Mouse (Mus musculus): ENCODE data around the gene Itgb3bp. TPM values are rescaled to one million over a fixed set of nuclear protein-coding genes. Genes with fewer than 3 reads are reported as not detected.
A peak's percentile ranks its signal among the peaks of the same experiment; 100 is the strongest.

The Itgb3bp gene
- polyA plus RNA-seq, 1 experiment: 7.8 TPM

- no peak for TF ChIP-seq POLR2A (IDR thresholded peaks at IDR 0.05; ENCODE audit: borderline replicate concordance, low read depth, low read length)
- no peak for TF ChIP-seq CTCF (IDR thresholded peaks at IDR 0.05; ENCODE audit: low read depth, low read length)
- no peak overlapping the region for H3K4me3 ChIP-seq (ENCODE audit: insufficient read depth, low read length)
- H3K27ac ChIP-seq (ENCODE audit: insufficient read depth, low read depth, low read length): peak overlapping the region; percentile 28; the same call in 1 of the 2 replicates
- peaks cover 13% of the 10 kb centered on the region for H3K4me1 ChIP-seq (ENCODE audit: control insufficient read depth, insufficient read depth, low read length)
Observed at GRCm38 (mm10) chr4:99958084-99958815, 28.6 kb upstream of the Itgb3bp start.

- H3K27ac ChIP-seq (ENCODE audit: insufficient read depth, low read depth, low read length): no peak overlapping the region
- no peak for TF ChIP-seq CTCF (IDR thresholded peaks at IDR 0.05; ENCODE audit: low read depth, low read length)
- TF ChIP-seq POLR2A (IDR thresholded peaks at IDR 0.05; ENCODE audit: borderline replicate concordance, low read depth, low read length): no peak
- no peak overlapping the region for H3K4me3 ChIP-seq (ENCODE audit: insufficient read depth, low read length)
- peaks cover 13% of the 10 kb centered on the region for H3K4me1 ChIP-seq (ENCODE audit: control insufficient read depth, insufficient read depth, low read length)
Observed at GRCm38 (mm10) chr4:99957186-99957585, 27.6 kb upstream of the Itgb3bp start.

GRCm38 (mm10) chr4:99955396-99955795 is 25.8 kb upstream of the Itgb3bp start:
- peaks cover 13% of the 10 kb centered on the region for H3K4me1 ChIP-seq (ENCODE audit: control insufficient read depth, insufficient read depth, low read length)
- H3K27ac ChIP-seq (ENCODE audit: insufficient read depth, low read depth, low read length): no peak overlapping the region
- no peak overlapping the region for H3K4me3 ChIP-seq (ENCODE audit: insufficient read depth, low read length)
- no peak for TF ChIP-seq POLR2A (IDR thresholded peaks at IDR 0.05; ENCODE audit: borderline replicate concordance, low read depth, low read length)
- TF ChIP-seq CTCF (IDR thresholded peaks at IDR 0.05; ENCODE audit: low read depth, low read length): no peak

- no peak overlapping the region for H3K4me3 ChIP-seq (ENCODE audit: insufficient read depth, low read length)
- peaks cover 12% of the 10 kb centered on the region for H3K4me1 ChIP-seq (ENCODE audit: control insufficient read depth, insufficient read depth, low read length)
- H3K27ac ChIP-seq (ENCODE audit: insufficient read depth, low read depth, low read length): no peak overlapping the region
- no peak for TF ChIP-seq CTCF (IDR thresholded peaks at IDR 0.05; ENCODE audit: low read depth, low read length)
- TF ChIP-seq POLR2A (IDR thresholded peaks at IDR 0.05; ENCODE audit: borderline replicate concordance, low read depth, low read length): no peak
Observed at GRCm38 (mm10) chr4:99953904-99954303, 24.3 kb upstream of the Itgb3bp start.

DNA sequence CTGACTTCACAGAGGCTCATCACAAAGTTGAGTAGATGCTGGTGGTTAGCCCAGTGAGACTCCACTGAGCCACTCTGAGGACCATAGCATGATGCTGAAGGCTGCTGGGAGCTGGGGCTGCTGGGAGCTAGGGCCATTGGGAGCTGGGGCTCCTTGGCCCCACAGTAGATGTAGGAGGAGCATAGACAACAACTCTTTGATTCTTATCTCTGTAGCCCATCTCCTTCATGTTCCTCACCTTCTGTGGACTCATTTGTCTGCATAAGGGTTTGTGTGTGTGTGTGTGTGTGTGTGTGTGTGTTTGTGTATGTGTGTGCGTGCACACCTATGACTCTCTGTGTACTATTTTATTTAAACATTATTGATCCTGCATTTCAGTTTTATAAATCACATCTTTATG is 18.3 kb upstream of the Itgb3bp start:
- TF ChIP-seq POLR2A (IDR thresholded peaks at IDR 0.05; ENCODE audit: borderline replicate concordance, low read depth, low read length) (no peak), CTCF (IDR thresholded peaks at IDR 0.05; ENCODE audit: low read depth, low read length) (no peak)
- no peak overlapping the region for H3K4me3 ChIP-seq (ENCODE audit: insufficient read depth, low read length)
- peaks cover 8% of the 10 kb centered on the region for H3K4me1 ChIP-seq (ENCODE audit: control insufficient read depth, insufficient read depth, low read length)
- no peak overlapping the region for H3K27ac ChIP-seq (ENCODE audit: insufficient read depth, low read depth, low read length)

- TF ChIP-seq CTCF (IDR thresholded peaks at IDR 0.05; ENCODE audit: low read depth, low read length): no peak
- no peak for TF ChIP-seq POLR2A (IDR thresholded peaks at IDR 0.05; ENCODE audit: borderline replicate concordance, low read depth, low read length)
- H3K4me3 ChIP-seq (ENCODE audit: insufficient read depth, low read length): no peak overlapping the region
- H3K4me1 ChIP-seq (ENCODE audit: control insufficient read depth, insufficient read depth, low read length): peaks cover 8% of the 10 kb centered on the region
- H3K27ac ChIP-seq (ENCODE audit: insufficient read depth, low read depth, low read length): peak overlapping the region; percentile 40; the same call in 1 of the 2 replicates
Observed at GRCm38 (mm10) chr4:99947192-99947591, 17.6 kb upstream of the Itgb3bp start.

- peak overlapping the region; percentile 40; the same call in 1 of the 2 replicates for H3K27ac ChIP-seq (ENCODE audit: insufficient read depth, low read depth, low read length)
- no peak overlapping the region for H3K4me3 ChIP-seq (ENCODE audit: insufficient read depth, low read length)
- no peak for TF ChIP-seq CTCF (IDR thresholded peaks at IDR 0.05; ENCODE audit: low read depth, low read length)
- no peak for TF ChIP-seq POLR2A (IDR thresholded peaks at IDR 0.05; ENCODE audit: borderline replicate concordance, low read depth, low read length)
- peaks cover 8% of the 10 kb centered on the region for H3K4me1 ChIP-seq (ENCODE audit: control insufficient read depth, insufficient read depth, low read length)
Observed at GRCm38 (mm10) chr4:99946516-99946915, 16.9 kb upstream of the Itgb3bp start.

DNA sequence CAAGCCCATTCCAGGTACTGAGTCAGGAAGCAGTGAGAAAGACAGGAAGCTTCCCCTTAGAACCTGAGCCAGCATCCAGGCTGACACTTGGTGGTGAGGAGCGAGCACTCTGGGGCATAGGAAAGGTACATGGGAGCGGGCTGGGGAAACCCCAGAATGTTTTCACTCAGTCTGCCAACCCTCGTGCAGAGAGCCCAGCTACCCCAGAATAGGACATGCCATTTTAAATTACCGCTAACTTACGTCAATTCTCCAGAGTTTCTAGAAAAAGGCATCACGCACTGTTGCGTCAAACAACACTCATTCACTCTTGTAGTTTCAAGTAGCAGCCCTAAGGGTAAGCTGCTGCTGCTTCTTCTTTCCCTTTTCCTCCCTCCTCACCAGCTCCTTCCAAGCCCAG is 15.4 kb upstream of the Itgb3bp start:
- Histone ChIP-seq H3K27ac (ENCODE audit: insufficient read depth, low read depth, low read length) (no peak overlapping the region), H3K4me1 (ENCODE audit: control insufficient read depth, insufficient read depth, low read length) (peaks cover 14% of the 10 kb centered on the region), H3K4me3 (ENCODE audit: insufficient read depth, low read length) (no peak overlapping the region)
- TF ChIP-seq POLR2A (IDR thresholded peaks at IDR 0.05; ENCODE audit: borderline replicate concordance, low read depth, low read length): no peak
- TF ChIP-seq CTCF (IDR thresholded peaks at IDR 0.05; ENCODE audit: low read depth, low read length): no peak

- peaks cover 17% of the 10 kb centered on the region for H3K4me1 ChIP-seq (ENCODE audit: control insufficient read depth, insufficient read depth, low read length)
- TF ChIP-seq POLR2A (IDR thresholded peaks at IDR 0.05; ENCODE audit: borderline replicate concordance, low read depth, low read length) (no peak), CTCF (IDR thresholded peaks at IDR 0.05; ENCODE audit: low read depth, low read length) (no peak)
- no peak overlapping the region for H3K27ac ChIP-seq (ENCODE audit: insufficient read depth, low read depth, low read length)
- no peak overlapping the region for H3K4me3 ChIP-seq (ENCODE audit: insufficient read depth, low read length)
Observed at GRCm38 (mm10) chr4:99944606-99945005, 15.0 kb upstream of the Itgb3bp start.

- no peak overlapping the region for H3K27ac ChIP-seq (ENCODE audit: insufficient read depth, low read depth, low read length)
- H3K4me3 ChIP-seq (ENCODE audit: insufficient read depth, low read length): no peak overlapping the region
- no peak for TF ChIP-seq CTCF (IDR thresholded peaks at IDR 0.05; ENCODE audit: low read depth, low read length)
- no peak for TF ChIP-seq POLR2A (IDR thresholded peaks at IDR 0.05; ENCODE audit: borderline replicate concordance, low read depth, low read length)
- H3K4me1 ChIP-seq (ENCODE audit: control insufficient read depth, insufficient read depth, low read length): peaks cover 28% of the 10 kb centered on the region
Observed at GRCm38 (mm10) chr4:99941655-99942414, 12.2 kb upstream of the Itgb3bp start.
